Mouse (Mus musculus) adrenal gland, postnatal 36 days (tissue): ENCODE measurements around the gene Trim11. TPM values are rescaled to one million over a fixed set of nuclear protein-coding genes. Genes with fewer than 3 reads are reported as not detected.
"Not testable (repeated sequence)": the region's sequence is repeated elsewhere in the genome, so short reads cannot be mapped to it uniquely, and the experiment has no call there.

Source experiments
- DNase-seq, 2 experiments: peaks; one replicate each; pipeline ENCODE4 v3.0.0; 2021; ENCODE audit warnings: mixed read lengths in 1 of 2
- long read RNA-seq, 2 experiments: library from polyadenylated mRNA; stranded (forward); transcript quantifications; one replicate each; pipeline ENCODE4 v2.0.0; 2021; ENCODE audit warnings: borderline sequencing depth in 2 of 2
- total RNA-seq, 2 experiments: library from RNA; stranded (reverse); gene quantifications; 2 replicates each; pipeline ENCODE4 v1.2.3; 2021

Trim11 gene
- 10 to 100 TPM; 23.7 to 25.5 TPM for total RNA-seq
- long read RNA-seq, experiment 1, partial matches to known transcripts = 2 of 61 reads
- long read RNA-seq, experiment 1, other reads (novel, unspliced or antisense) = 59 of 61 reads
- long read RNA-seq, experiment 2, partial matches to known transcripts = 0 of 12 reads
- long read RNA-seq, experiment 2, other reads (novel, unspliced or antisense) = 12 of 12 reads

GRCm38 (mm10) chr11:58978027-58978705 lies at the start of gene Trim11:
Gene Trim11 (plus strand): TSS chr11:58978093.
- peak; percentile 68 to 77 for DNase-seq

GRCm38 (mm10) chr11:58929055-58929454 lies 48.8 kb upstream of the Trim11 start:
- DNase-seq = no peak

- DNase-seq = no peak
These were observed 48.3 kb upstream of the Trim11 start for GRCm38 (mm10) chr11:58929641-58930040.

GRCm38 (mm10) chr11:58930254-58930653 lies 47.6 kb upstream of the Trim11 start:
- no peak for DNase-seq

- DNase-seq = no peak
These were observed 46.3 kb upstream of the Trim11 start for GRCm38 (mm10) chr11:58931576-58931975.

- peak; percentile 30 to 39 for DNase-seq
These were observed 40.0 kb upstream of the Trim11 start for GRCm38 (mm10) chr11:58937909-58938308.

GRCm38 (mm10) chr11:58938322-58939087 lies 39.4 kb upstream of the Trim11 start, which contains the start of gene Rnf187:
Gene Rnf187 (minus strand): TSS chr11:58938916.
- DNase-seq = peak; percentile 95 to 96

- no peak for DNase-seq
These were observed 38.8 kb upstream of the Trim11 start for GRCm38 (mm10) chr11:58939088-58939439.

- DNase-seq = no peak
These were observed 33.8 kb upstream of the Trim11 start for GRCm38 (mm10) chr11:58944136-58944535.

- DNase-seq = no peak
These were observed 30.6 kb upstream of the Trim11 start for GRCm38 (mm10) chr11:58947306-58947705.

GRCm38 (mm10) chr11:58947798-58948528 lies 29.9 kb upstream of the Trim11 start:
- DNase-seq = no peak

- DNase-seq = peak; percentile 48 to 60
These were observed 29.1 kb upstream of the Trim11 start, which contains the start of gene Hist3h2ba for GRCm38 (mm10) chr11:58948542-58949479. Gene Hist3h2ba (plus strand): TSS chr11:58948920.

GRCm38 (mm10) chr11:58949480-58950431 lies 28.1 kb upstream of the Trim11 start:
- no peak for DNase-seq

GRCm38 (mm10) chr11:58951210-58951609 lies 26.7 kb upstream of the Trim11 start:
- no peak for DNase-seq

GRCm38 (mm10) chr11:58953351-58954169 lies 24.3 kb upstream of the Trim11 start:
- peak; percentile 24 to 30 for DNase-seq

- not testable (repeated sequence) for DNase-seq
These were observed 23.8 kb upstream of the Trim11 start for GRCm38 (mm10) chr11:58954170-58954419.

- peak; percentile 83 to 86 for DNase-seq
These were observed 23.3 kb upstream of the Trim11 start, which contains the start of the genes Hist3h2a and Trim17 for GRCm38 (mm10) chr11:58954420-58955142. Gene Hist3h2a (plus strand): TSS chr11:58954685. Gene Trim17 (plus strand): TSS chr11:58954685.

GRCm38 (mm10) chr11:58955143-58955867 lies 22.6 kb upstream of the Trim11 start:
- DNase-seq = peak in 1 of 2 experiments; percentile 46
